Mouse (Mus musculus): Measurements from ENCODE around the gene Lrguk. TPM values are rescaled to one million over a fixed set of nuclear protein-coding genes. Genes with fewer than 3 reads are reported as not detected.
A peak's percentile ranks its signal among the peaks of the same experiment; 100 is the strongest.

Lrguk gene
- polyA plus RNA-seq, 1 experiment from 2014 or later = 1.2 TPM

GRCm38 (mm10) chr6:34171748-34172457 lies 142.7 kb downstream of the Lrguk start:
- Histone ChIP-seq H3K4me1 (ENCODE audit: control insufficient read depth, insufficient read depth, low read length) (peaks cover 5% of the 10 kb centered on the region; the same call in 1 of the 2 replicates), H3K27ac (ENCODE audit: low read depth, low read length) (no peak overlapping the region), H3K27me3 (ENCODE audit: control insufficient read depth, insufficient read depth, low read length) (no peaks in the 10 kb centered on the region), H3K4me3 (ENCODE audit: low read depth, low read length) (no peak overlapping the region), H3K9me3 (ENCODE audit: control insufficient read depth, low read length) (no peaks in the 10 kb centered on the region), H3K9ac (ENCODE audit: low read length) (no peak overlapping the region), H3K36me3 (ENCODE audit: control insufficient read depth, insufficient read depth, low read length) (no peaks in the 10 kb centered on the region), H3K4me2 (ENCODE audit: low read depth) (no peak overlapping the region)
- DNase-seq (ENCODE audit: low spot score) (no peak), ATAC-seq (ENCODE audit: insufficient read depth, low FRiP score, low TSS enrichment) (no peak)
- 91% methylated on average over 12 of the region's 12 CpGs for WGBS

- Histone ChIP-seq H3K9me3 (ENCODE audit: control insufficient read depth, low read length) (no peaks in the 10 kb centered on the region), H3K36me3 (ENCODE audit: control insufficient read depth, insufficient read depth, low read length) (no peaks in the 10 kb centered on the region), H3K27me3 (ENCODE audit: control insufficient read depth, insufficient read depth, low read length) (no peaks in the 10 kb centered on the region), H3K27ac (ENCODE audit: low read depth, low read length) (no peak overlapping the region), H3K4me2 (ENCODE audit: low read depth) (no peak overlapping the region), H3K9ac (ENCODE audit: low read length) (no peak overlapping the region), H3K4me3 (ENCODE audit: low read depth, low read length) (no peak overlapping the region), H3K4me1 (ENCODE audit: control insufficient read depth, insufficient read depth, low read length) (peaks cover 5% of the 10 kb centered on the region; the same call in 1 of the 2 replicates)
- DNase-seq (ENCODE audit: low spot score) = no peak
- ATAC-seq (ENCODE audit: insufficient read depth, low FRiP score, low TSS enrichment) = no peak
- WGBS = 81% methylated on average over 12 of the region's 12 CpGs
These were observed 144.0 kb downstream of the Lrguk start for GRCm38 (mm10) chr6:34173251-34173650.

- DNase-seq (ENCODE audit: low spot score) = no peak
- no peak overlapping the region for H3K27ac ChIP-seq (ENCODE audit: low read depth, low read length)
- no peak for ATAC-seq (ENCODE audit: insufficient read depth, low FRiP score, low TSS enrichment)
- H3K36me3 ChIP-seq (ENCODE audit: control insufficient read depth, insufficient read depth, low read length) = no peaks in the 10 kb centered on the region
- H3K27me3 ChIP-seq (ENCODE audit: control insufficient read depth, insufficient read depth, low read length) = no peaks in the 10 kb centered on the region
- H3K4me1 ChIP-seq (ENCODE audit: control insufficient read depth, insufficient read depth, low read length) = peaks cover 5% of the 10 kb centered on the region; the same call in 1 of the 2 replicates
- no peak overlapping the region for H3K4me2 ChIP-seq (ENCODE audit: low read depth)
- H3K4me3 ChIP-seq (ENCODE audit: low read depth, low read length) = no peak overlapping the region
- no peak overlapping the region for H3K9ac ChIP-seq (ENCODE audit: low read length)
- no peaks in the 10 kb centered on the region for H3K9me3 ChIP-seq (ENCODE audit: control insufficient read depth, low read length)
- 90% methylated on average over 8 of the region's 8 CpGs for WGBS
These were observed 145.5 kb downstream of the Lrguk start for GRCm38 (mm10) chr6:34174715-34175114.

GRCm38 (mm10) chr6:34176111-34176863 lies 147.0 kb downstream of the Lrguk start:
- H3K4me3 ChIP-seq (ENCODE audit: low read depth, low read length) = peak overlapping the region; percentile 79
- H3K36me3 ChIP-seq (ENCODE audit: control insufficient read depth, insufficient read depth, low read length) = no peaks in the 10 kb centered on the region
- H3K27ac ChIP-seq (ENCODE audit: low read depth, low read length) = no peak overlapping the region
- peaks cover 5% of the 10 kb centered on the region; the same call in 1 of the 2 replicates for H3K4me1 ChIP-seq (ENCODE audit: control insufficient read depth, insufficient read depth, low read length)
- WGBS = 2% methylated on average over 29 of the region's 29 CpGs
- peak; percentile 80 for ATAC-seq (ENCODE audit: insufficient read depth, low FRiP score, low TSS enrichment)
- no peaks in the 10 kb centered on the region for H3K9me3 ChIP-seq (ENCODE audit: control insufficient read depth, low read length)
- no peak for DNase-seq (ENCODE audit: low spot score)
- no peaks in the 10 kb centered on the region for H3K27me3 ChIP-seq (ENCODE audit: control insufficient read depth, insufficient read depth, low read length)
- H3K9ac ChIP-seq (ENCODE audit: low read length) = peak overlapping the region; percentile 86
- H3K4me2 ChIP-seq (ENCODE audit: low read depth) = peak overlapping the region; percentile 76

GRCm38 (mm10) chr6:34176864-34177247 lies 147.6 kb downstream of the Lrguk start, which contains the start of gene Slc35b4:
Gene Slc35b4 (minus strand): TSS chr6:34177111.
- H3K27ac ChIP-seq (ENCODE audit: low read depth, low read length) = no peak within 1 kb of the TSS
- H3K9ac ChIP-seq (ENCODE audit: low read length) = peak within 1 kb of the TSS; percentile 86
- H3K27me3 ChIP-seq (ENCODE audit: control insufficient read depth, insufficient read depth, low read length) = no peaks in the 10 kb centered on the region
- H3K4me1 ChIP-seq (ENCODE audit: control insufficient read depth, insufficient read depth, low read length) = peaks cover 5% of the 10 kb centered on the region; the same call in 1 of the 2 replicates
- no peaks in the 10 kb centered on the region for H3K36me3 ChIP-seq (ENCODE audit: control insufficient read depth, insufficient read depth, low read length)
- H3K9me3 ChIP-seq (ENCODE audit: control insufficient read depth, low read length) = no peaks in the 10 kb centered on the region
- DNase-seq (ENCODE audit: low spot score) = peak; percentile 97
- under 1% methylated on average over 29 of the region's 29 CpGs for WGBS
- peak within 1 kb of the TSS; percentile 79 for H3K4me3 ChIP-seq (ENCODE audit: low read depth, low read length)
- peak within 1 kb of the TSS; percentile 76 for H3K4me2 ChIP-seq (ENCODE audit: low read depth)
- peak; percentile 100 for ATAC-seq (ENCODE audit: insufficient read depth, low FRiP score, low TSS enrichment)

GRCm38 (mm10) chr6:34179007-34179406 lies 149.8 kb downstream of the Lrguk start:
- no peak overlapping the region for H3K4me3 ChIP-seq (ENCODE audit: low read depth, low read length)
- DNase-seq (ENCODE audit: low spot score) (no peak), ATAC-seq (ENCODE audit: insufficient read depth, low FRiP score, low TSS enrichment) (no peak)
- no peak overlapping the region for H3K9ac ChIP-seq (ENCODE audit: low read length)
- H3K36me3 ChIP-seq (ENCODE audit: control insufficient read depth, insufficient read depth, low read length) = no peaks in the 10 kb centered on the region
- WGBS = 85% methylated on average over 3 of the region's 3 CpGs
- H3K27me3 ChIP-seq (ENCODE audit: control insufficient read depth, insufficient read depth, low read length) = no peaks in the 10 kb centered on the region
- no peak overlapping the region for H3K27ac ChIP-seq (ENCODE audit: low read depth, low read length)
- no peaks in the 10 kb centered on the region for H3K9me3 ChIP-seq (ENCODE audit: control insufficient read depth, low read length)
- peaks cover 5% of the 10 kb centered on the region; the same call in 1 of the 2 replicates for H3K4me1 ChIP-seq (ENCODE audit: control insufficient read depth, insufficient read depth, low read length)
- H3K4me2 ChIP-seq (ENCODE audit: low read depth) = no peak overlapping the region

- Histone ChIP-seq H3K27ac (ENCODE audit: low read depth, low read length) (no peak overlapping the region), H3K9me3 (ENCODE audit: control insufficient read depth, low read length) (no peaks in the 10 kb centered on the region), H3K27me3 (ENCODE audit: control insufficient read depth, insufficient read depth, low read length) (no peaks in the 10 kb centered on the region), H3K4me2 (ENCODE audit: low read depth) (no peak overlapping the region), H3K36me3 (ENCODE audit: control insufficient read depth, insufficient read depth, low read length) (no peaks in the 10 kb centered on the region), H3K4me3 (ENCODE audit: low read depth, low read length) (no peak overlapping the region), H3K9ac (ENCODE audit: low read length) (no peak overlapping the region), H3K4me1 (ENCODE audit: control insufficient read depth, insufficient read depth, low read length) (peaks cover 5% of the 10 kb centered on the region; the same call in 1 of the 2 replicates)
- DNase-seq (ENCODE audit: low spot score) (no peak), ATAC-seq (ENCODE audit: insufficient read depth, low FRiP score, low TSS enrichment) (no peak)
- WGBS = 78% methylated on average over 4 of the region's 4 CpGs
These were observed 150.7 kb downstream of the Lrguk start for GRCm38 (mm10) chr6:34179911-34180310.

GRCm38 (mm10) chr6:34181961-34182360 lies 152.7 kb downstream of the Lrguk start:
- H3K9ac ChIP-seq (ENCODE audit: low read length) = no peak overlapping the region
- H3K36me3 ChIP-seq (ENCODE audit: control insufficient read depth, insufficient read depth, low read length) = no peaks in the 10 kb centered on the region
- WGBS = 79% methylated on average over 3 of the region's 3 CpGs
- no peaks in the 10 kb centered on the region for H3K27me3 ChIP-seq (ENCODE audit: control insufficient read depth, insufficient read depth, low read length)
- no peak for DNase-seq (ENCODE audit: low spot score)
- no peaks in the 10 kb centered on the region for H3K4me1 ChIP-seq (ENCODE audit: control insufficient read depth, insufficient read depth, low read length)
- ATAC-seq (ENCODE audit: insufficient read depth, low FRiP score, low TSS enrichment) = no peak
- H3K9me3 ChIP-seq (ENCODE audit: control insufficient read depth, low read length) = no peaks in the 10 kb centered on the region
- no peak overlapping the region for H3K27ac ChIP-seq (ENCODE audit: low read depth, low read length)
- no peak overlapping the region for H3K4me3 ChIP-seq (ENCODE audit: low read depth, low read length)
- no peak overlapping the region for H3K4me2 ChIP-seq (ENCODE audit: low read depth)
